Mouse (Mus musculus) adipose tissue, adult 10 weeks (tissue): ENCODE results near the gene Pdzd4. TPM values are rescaled to one million over a fixed set of nuclear protein-coding genes. Genes with fewer than 3 reads are reported as not detected.

Source experiments
- polyA plus RNA-seq: library from polyadenylated mRNA; stranded (reverse); fragments of 350-450 nt; fragmentation: Illumina TruSeq; extraction: RNeasy Lipid Tissue Mini Kit (QIAGEN cat#74804); gene quantifications from one replicate; pipeline ENCODE4 v1.2.3, GENCODE M21; 2014; ENCODE audit warnings: low read depth, low replicate concordance

The Pdzd4 gene
- 2.1 TPM for polyA plus RNA-seq

DNA sequence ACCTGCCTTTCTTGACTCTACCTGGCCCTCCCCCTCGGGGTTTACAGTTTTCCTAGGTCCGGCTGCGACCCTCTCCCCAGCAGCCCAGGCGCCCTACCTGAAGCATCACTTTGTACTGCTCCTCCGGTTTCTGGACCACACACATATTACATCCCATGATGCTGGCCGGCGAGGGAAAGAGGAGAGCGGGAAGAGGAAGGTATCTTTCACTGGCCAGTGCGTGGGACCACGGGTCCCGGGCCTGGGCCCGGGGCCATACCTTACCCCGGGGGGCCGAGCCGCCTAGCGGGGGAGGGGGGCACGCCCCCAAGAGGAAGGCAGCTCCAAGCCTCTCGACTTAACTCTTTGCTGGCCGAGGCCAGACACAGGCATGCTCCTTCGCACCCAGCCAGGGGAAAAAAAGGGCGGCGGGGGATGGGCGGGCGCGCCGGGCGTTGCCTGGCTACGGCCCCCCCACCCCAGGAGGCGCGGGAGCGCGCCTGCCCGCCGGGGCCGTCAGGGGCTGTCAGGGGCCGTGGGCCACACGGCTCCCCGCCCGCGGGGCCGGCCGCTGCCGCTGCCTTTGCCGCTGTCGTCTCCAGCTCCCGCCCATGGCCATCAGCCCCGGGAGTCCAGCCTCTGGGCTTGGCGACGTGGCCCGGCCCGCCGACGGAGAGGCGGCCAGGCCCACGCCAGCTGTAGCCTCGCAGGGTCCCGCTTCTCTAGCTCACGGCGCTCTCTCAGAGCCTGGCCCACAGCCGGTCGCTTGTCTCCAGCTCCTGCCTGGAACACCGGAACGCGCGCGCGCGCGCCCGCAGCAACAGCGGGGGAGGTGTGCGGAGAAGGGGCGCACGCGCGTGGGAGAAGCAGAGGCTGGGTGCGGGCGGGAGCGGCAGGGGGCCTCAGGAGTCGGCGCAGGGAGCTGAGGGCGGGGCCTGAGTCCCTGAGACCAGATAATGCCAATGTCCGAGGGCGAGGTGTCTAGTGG, at the start of gene Pdzd4:
Gene Pdzd4 (minus strand): TSS at position 785 of the 967 bp plus-strand sequence.

GRCm38 (mm10) chrX:73786364-73787224, 38.2 kb downstream of the Pdzd4 start, which contains the start of the genes Idh3g and Ssr4:
Gene Idh3g, minus strand, starts transcription at chrX:73786897.
Gene Ssr4, plus strand, starts transcription at chrX:73787028.

DNA sequence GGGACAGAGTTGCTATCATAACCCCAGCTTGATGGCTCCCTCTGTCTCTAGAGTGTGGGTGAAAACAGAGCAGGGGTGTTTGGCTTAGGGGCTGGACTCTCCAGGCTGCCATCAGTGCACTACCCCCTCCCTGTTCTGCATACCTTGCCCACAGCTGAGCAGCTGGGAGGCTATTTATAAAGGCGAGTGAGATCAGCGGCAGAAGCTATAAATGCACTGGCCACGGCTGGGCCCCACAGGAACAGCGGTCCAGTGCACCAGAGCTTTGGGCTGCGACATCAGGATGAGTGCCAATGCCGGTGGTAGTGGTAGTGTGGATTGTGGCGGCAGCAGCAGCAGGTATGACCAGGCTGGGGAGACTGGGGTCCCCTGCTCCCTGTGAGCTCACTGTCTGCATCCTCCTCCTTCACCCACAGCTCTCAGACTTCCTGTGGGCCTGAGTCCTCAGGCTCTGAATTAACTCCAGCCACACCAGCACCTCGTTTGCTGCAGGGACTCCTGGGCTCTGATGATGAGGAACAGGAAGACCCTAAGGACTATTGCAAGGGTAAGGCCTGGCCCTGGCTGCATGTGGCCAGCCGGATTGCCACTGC, 50.5 kb downstream of the Pdzd4 start, which contains the start of gene Srpk3:
Gene Srpk3 (plus strand): TSS at position 238 of the 593 bp plus-strand sequence.

GRCm38 (mm10) chrX:73756334-73757140, 68.2 kb downstream of the Pdzd4 start, which contains the start of gene Plxnb3:
Gene Plxnb3, plus strand, starts transcription at chrX:73757090.

Other genes with a start within 250 kb of the Pdzd4 start
- gene Dusp9, start 185.6 kb downstream of the Pdzd4 start, polyA plus RNA-seq, result 0.88 TPM
- gene Pnck, start 164.9 kb downstream of the Pdzd4 start, polyA plus RNA-seq, result 6.6 TPM
- 23.2 TPM for gene Slc6a8, start 151.8 kb downstream of the Pdzd4 start, polyA plus RNA-seq
- gene Bcap31, start 108.8 kb downstream of the Pdzd4 start, polyA plus RNA-seq, result 200 TPM
- 15.1 TPM for gene Abcd1, start 108.4 kb downstream of the Pdzd4 start, polyA plus RNA-seq
- gene Plxnb3, start 67.9 kb downstream of the Pdzd4 start, polyA plus RNA-seq, result 1.1 TPM
- gene Srpk3, start 50.6 kb downstream of the Pdzd4 start, polyA plus RNA-seq, result 1.7 TPM
- 154 TPM for gene Idh3g, start 38.1 kb downstream of the Pdzd4 start, polyA plus RNA-seq
- gene Ssr4, start 37.9 kb downstream of the Pdzd4 start, polyA plus RNA-seq, result 363 TPM
- gene Avpr2, start 67.1 kb upstream of the Pdzd4 start, polyA plus RNA-seq, result not detected
- 3.0 TPM for gene L1cam, start 71.1 kb upstream of the Pdzd4 start, polyA plus RNA-seq
- gene Arhgap4, start 96.9 kb upstream of the Pdzd4 start, polyA plus RNA-seq, result 7.3 TPM
- gene Naa10, start 97.0 kb upstream of the Pdzd4 start, polyA plus RNA-seq, result 54.4 TPM
- 40.5 TPM for gene Renbp, start 105.9 kb upstream of the Pdzd4 start, polyA plus RNA-seq
- 48.2 TPM for gene Hcfc1, start 141.4 kb upstream of the Pdzd4 start, polyA plus RNA-seq
- gene Irak1, start 198.9 kb upstream of the Pdzd4 start, polyA plus RNA-seq, result 137 TPM